Mouse (Mus musculus) kidney, embryonic 15.5 days (tissue): ENCODE measurements at regions not wholly inside any gene's neighbourhood (a gene's known extent, or its start where the extent isn't known, plus 50 kb on each side); places are given as distances from the start of the nearest gene placed in this dataset.

ENCODE experiments used
- ATAC-seq: fragments of 200-750 bp; cut with Nextera tagmentation; replicated peaks from 2 replicates; pipeline ENCODE4 v1.8.0; 2017; ENCODE audit warnings: moderate TSS enrichment; ENCODE audit not compliant: low FRiP score
- H3K27ac ChIP-seq: fragments of 300-500 bp; sonication (generic); 2 replicates; pipeline ENCODE4 v1.5.1; 2015; ENCODE audit warnings: mild to moderate bottlenecking, inconsistent platforms
- H3K27me3 ChIP-seq: fragments of 300-500 bp; sonication (generic); 2 replicates; pipeline ENCODE4 v1.6.1; 2015; ENCODE audit warnings: inconsistent platforms
- H3K36me3 ChIP-seq: fragments of 300-500 bp; sonication (generic); 2 replicates; pipeline ENCODE4 v1.6.1; 2015; ENCODE audit warnings: inconsistent platforms
- H3K4me1 ChIP-seq: fragments of 300-500 bp; sonication (generic); 2 replicates; pipeline ENCODE4 v1.6.1; 2015; ENCODE audit warnings: inconsistent platforms
- H3K4me2 ChIP-seq: fragments of 300-500 bp; sonication (generic); 2 replicates; pipeline ENCODE4 v1.6.1; 2015; ENCODE audit warnings: moderate library complexity, mild to moderate bottlenecking, inconsistent platforms
- H3K4me3 ChIP-seq: fragments of 300-500 bp; sonication (generic); replicated peaks from 2 replicates; pipeline ENCODE4 v1.5.1; 2015; ENCODE audit warnings: mild to moderate bottlenecking, inconsistent platforms
- H3K9ac ChIP-seq: fragments of 300-500 bp; sonication (generic); 2 replicates; pipeline ENCODE4 v1.6.1; 2015; ENCODE audit warnings: mild to moderate bottlenecking, inconsistent platforms
- H3K9me3 ChIP-seq: fragments of 300-500 bp; sonication (generic); replicated peaks from 2 replicates; pipeline ENCODE4 v1.6.1; 2016; ENCODE audit warnings: inconsistent platforms
- WGBS: fragments of 180-500 bp; shearing (Covaris S2); methylation state at CpG from one replicate; pipeline ENCODE4 v1.1.7; 2015; ENCODE audit warnings: mixed read lengths; 5-methylcytosine and 5-hydroxymethylcytosine counted together

DNA sequence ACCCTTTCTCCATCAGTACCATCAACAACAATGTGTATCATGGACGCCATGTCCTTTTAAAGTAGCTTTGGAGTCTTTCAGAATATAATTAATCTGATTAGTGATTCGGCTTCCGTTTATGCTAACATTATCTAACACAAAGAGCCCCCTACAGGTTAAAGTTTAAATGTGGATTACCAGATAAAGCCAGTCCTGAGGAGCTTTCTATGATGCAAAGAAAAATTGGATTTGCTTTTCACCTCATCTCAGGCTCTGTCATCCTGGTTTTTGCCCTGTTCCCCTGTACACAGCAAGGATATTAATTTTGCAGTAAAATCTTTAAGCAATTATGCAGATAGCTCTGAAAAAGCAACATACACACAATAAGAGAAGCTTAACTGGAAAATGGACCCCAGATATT lies 412.7 kb upstream of the Tbc1d2b start:
- H3K4me1 ChIP-seq = no peaks in the 10 kb centered on the region
- no peak overlapping the region for H3K9ac ChIP-seq
- H3K4me2 ChIP-seq = no peak overlapping the region
- WGBS = 45% methylated on average over 3 of the region's 3 CpGs
- H3K9me3 ChIP-seq = no peaks in the 10 kb centered on the region
- no peak for ATAC-seq
- H3K4me3 ChIP-seq = no peak overlapping the region
- H3K27ac ChIP-seq = no peak overlapping the region
- H3K27me3 ChIP-seq = no peaks in the 10 kb centered on the region
- no peaks in the 10 kb centered on the region for H3K36me3 ChIP-seq

DNA sequence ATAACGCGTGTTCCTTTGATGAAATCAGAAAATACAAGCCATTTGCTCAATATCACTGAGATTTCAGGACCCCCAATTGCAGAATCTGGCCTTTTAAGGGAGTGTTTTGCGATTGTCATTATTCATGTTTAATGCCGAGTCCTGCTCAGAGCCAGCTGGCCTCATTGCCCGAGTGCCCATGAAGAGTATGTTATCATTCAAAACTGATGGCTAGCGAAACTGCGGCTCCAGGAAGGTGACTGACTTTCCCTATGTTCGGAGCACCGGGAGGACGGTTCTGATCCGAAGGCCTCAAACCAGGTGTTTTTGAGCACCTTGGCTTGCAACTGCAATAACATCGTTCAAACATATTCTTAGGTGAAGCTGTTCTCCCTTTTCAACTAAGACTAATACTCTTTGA lies 419.5 kb upstream of the Tbc1d2b start:
- H3K27ac ChIP-seq = no peak overlapping the region
- WGBS = 76% methylated on average over 12 of the region's 12 CpGs
- no peak for ATAC-seq

DNA sequence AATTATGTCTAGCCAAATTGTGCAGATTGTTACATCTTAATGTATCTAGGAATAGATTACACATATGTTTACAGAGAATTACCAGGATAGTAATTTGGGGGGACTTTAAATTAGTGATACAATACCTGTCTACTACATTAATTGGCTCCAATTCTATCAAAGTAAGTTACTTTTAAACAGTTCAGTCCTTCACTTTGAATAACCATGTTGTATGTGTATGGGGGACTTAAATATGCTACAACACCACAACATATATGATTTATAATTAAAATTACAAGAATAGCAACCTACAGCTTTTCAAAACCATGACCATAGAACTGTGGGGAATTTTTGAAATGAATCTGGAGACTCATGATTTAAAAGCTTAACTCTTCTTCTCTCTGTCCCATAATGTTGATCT lies 420.5 kb upstream of the Tbc1d2b start:
- no peaks in the 10 kb centered on the region for H3K9me3 ChIP-seq
- ATAC-seq = no peak
- no peaks in the 10 kb centered on the region for H3K4me1 ChIP-seq
- H3K36me3 ChIP-seq = no peaks in the 10 kb centered on the region
- H3K27ac ChIP-seq = no peak overlapping the region
- peaks cover 6% of the 10 kb centered on the region; the same call in 1 of the 2 replicates for H3K27me3 ChIP-seq
- no peak overlapping the region for H3K9ac ChIP-seq
- no peak overlapping the region for H3K4me2 ChIP-seq
- no peak overlapping the region for H3K4me3 ChIP-seq

More for the DNA sequence above, 419.5 kb upstream of the Tbc1d2b start:
- H3K4me3 ChIP-seq = no peak overlapping the region
- H3K4me1 ChIP-seq = no peaks in the 10 kb centered on the region
- H3K9me3 ChIP-seq = no peaks in the 10 kb centered on the region
- no peak overlapping the region for H3K4me2 ChIP-seq
- H3K9ac ChIP-seq = no peak overlapping the region
- H3K27me3 ChIP-seq = 0 out of 2 replicates have a peak, but pooled peaks cover 3% of the 10 kb centered on the region
- no peaks in the 10 kb centered on the region for H3K36me3 ChIP-seq

DNA sequence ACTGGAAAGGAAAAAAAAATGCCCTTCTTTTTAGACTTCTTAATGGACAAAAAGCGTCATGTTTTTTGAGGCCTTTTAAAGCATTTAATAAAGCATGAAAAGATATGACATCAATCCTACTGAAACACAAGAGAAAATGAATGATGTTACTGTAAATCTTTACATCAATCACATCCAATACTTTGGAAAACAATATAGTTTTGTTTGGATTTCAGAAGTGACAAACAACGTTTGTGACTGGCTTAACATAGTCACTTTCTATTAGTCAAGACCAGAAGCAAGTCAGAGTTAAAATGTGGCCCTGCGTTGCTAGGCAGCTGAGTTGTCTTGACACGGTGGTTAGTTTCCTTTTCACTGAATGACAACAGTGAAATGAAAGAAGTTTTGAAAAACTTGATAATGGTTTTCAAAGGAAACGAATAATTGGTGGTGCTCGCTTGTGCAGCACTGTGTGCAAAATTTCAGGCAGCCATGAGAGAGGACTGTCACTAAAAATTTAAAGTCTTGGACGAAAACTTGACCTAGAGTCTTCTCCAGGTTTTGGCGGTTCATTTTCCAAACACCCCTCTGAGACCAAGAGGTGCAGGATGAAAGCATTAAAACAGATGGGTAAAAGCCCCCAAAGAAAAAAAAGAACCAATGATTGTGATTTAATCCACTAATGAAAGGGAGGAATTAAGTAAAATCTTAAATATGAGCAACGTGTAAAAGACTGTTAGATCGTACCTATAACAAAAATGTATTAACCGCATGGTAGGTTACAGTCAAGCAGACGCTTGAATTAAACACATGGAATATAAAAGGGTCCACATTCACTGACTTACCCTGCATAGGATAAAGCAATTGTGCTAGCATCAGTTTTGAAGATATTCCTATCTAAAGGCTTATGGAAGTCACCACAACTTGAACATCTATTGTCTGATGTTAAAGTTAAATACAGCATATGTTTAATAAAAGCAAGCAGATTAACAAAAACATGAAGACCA lies 421.4 kb upstream of the Tbc1d2b start:
- no peaks in the 10 kb centered on the region for H3K36me3 ChIP-seq
- no peak overlapping the region for H3K4me3 ChIP-seq
- 76% methylated on average over 12 of the region's 12 CpGs for WGBS
- H3K27me3 ChIP-seq = peaks cover 6% of the 10 kb centered on the region; the same call in 1 of the 2 replicates
- H3K4me2 ChIP-seq = no peak overlapping the region
- no peak overlapping the region for H3K27ac ChIP-seq
- no peak for ATAC-seq
- no peaks in the 10 kb centered on the region for H3K9me3 ChIP-seq
- H3K4me1 ChIP-seq = no peaks in the 10 kb centered on the region
- no peak overlapping the region for H3K9ac ChIP-seq

DNA sequence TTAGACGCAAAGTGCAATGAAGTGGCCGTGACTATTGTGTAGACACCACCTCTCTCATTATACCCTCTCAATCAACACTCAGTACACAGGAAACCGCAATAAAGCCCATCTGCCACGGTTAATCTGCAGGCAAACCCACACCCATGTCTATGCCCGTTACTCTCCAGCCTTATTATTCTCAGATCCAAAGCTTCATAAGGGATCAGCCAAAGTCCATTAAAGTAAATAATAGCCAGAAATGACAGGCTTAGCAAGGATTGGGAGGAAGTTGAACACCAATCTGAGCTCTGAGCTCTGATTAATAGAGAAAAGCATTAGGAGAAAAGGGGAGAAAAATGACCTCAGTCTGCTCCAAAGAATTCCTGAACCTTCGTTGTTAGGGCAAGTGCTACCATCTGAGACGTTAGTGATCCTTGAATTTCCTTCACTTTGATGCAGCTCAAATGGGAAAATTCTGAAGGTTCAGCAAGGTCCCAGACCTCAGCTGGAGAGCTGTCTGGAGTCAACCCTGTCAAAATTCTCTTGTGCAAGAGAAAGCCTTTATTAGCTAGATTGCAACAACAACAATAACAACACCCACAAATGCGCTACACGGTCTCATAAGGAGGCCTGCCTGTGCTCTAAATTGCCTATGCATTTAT lies 422.5 kb upstream of the Tbc1d2b start:
- Histone ChIP-seq H3K27me3 (peaks cover 6% of the 10 kb centered on the region; the same call in 1 of the 2 replicates), H3K4me2 (no peak overlapping the region), H3K4me1 (no peaks in the 10 kb centered on the region), H3K27ac (no peak overlapping the region), H3K9ac (no peak overlapping the region), H3K9me3 (no peaks in the 10 kb centered on the region), H3K36me3 (no peaks in the 10 kb centered on the region), H3K4me3 (no peak overlapping the region)
- WGBS = 46% methylated on average over 9 of the region's 9 CpGs
- no peak for ATAC-seq

- H3K4me3 ChIP-seq = no peak overlapping the region
- no peak overlapping the region for H3K9ac ChIP-seq
- 66% methylated on average over 13 of the region's 13 CpGs for WGBS
- no peak for ATAC-seq
- no peaks in the 10 kb centered on the region for H3K4me1 ChIP-seq
- H3K9me3 ChIP-seq = no peaks in the 10 kb centered on the region
- no peak overlapping the region for H3K27ac ChIP-seq
- peaks cover 6% of the 10 kb centered on the region; the same call in 1 of the 2 replicates for H3K27me3 ChIP-seq
- no peaks in the 10 kb centered on the region for H3K36me3 ChIP-seq
- no peak overlapping the region for H3K4me2 ChIP-seq
Measured at GRCm38 (mm10) chr9:90694051-90694645, 423.5 kb upstream of the Tbc1d2b start.

DNA sequence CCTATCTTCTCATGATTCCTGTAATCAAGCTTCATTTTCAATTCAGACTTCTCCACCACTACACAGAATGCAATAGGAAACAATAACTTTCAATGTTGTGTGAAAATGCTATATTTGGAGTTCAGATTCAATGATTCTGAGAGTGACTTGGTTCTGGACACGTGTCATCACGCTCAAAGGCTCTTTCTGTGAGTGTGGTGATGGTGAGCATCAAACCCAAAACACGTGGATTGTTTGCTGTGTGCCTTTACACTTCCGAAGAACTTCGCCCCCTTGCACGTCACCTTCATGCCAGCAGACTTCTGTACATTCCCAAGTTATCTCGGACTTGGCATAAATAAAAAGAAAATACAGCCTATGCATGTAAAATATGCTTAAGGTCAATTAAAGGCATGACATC lies 425.1 kb upstream of the Tbc1d2b start:
- WGBS = 82% methylated on average over 7 of the region's 7 CpGs
- peaks cover 6% of the 10 kb centered on the region; the same call in 1 of the 2 replicates for H3K27me3 ChIP-seq
- no peaks in the 10 kb centered on the region for H3K4me1 ChIP-seq
- no peak for ATAC-seq
- no peak overlapping the region for H3K27ac ChIP-seq
- H3K4me3 ChIP-seq = no peak overlapping the region
- H3K4me2 ChIP-seq = no peak overlapping the region
- no peaks in the 10 kb centered on the region for H3K36me3 ChIP-seq
- H3K9ac ChIP-seq = no peak overlapping the region
- H3K9me3 ChIP-seq = no peaks in the 10 kb centered on the region

DNA sequence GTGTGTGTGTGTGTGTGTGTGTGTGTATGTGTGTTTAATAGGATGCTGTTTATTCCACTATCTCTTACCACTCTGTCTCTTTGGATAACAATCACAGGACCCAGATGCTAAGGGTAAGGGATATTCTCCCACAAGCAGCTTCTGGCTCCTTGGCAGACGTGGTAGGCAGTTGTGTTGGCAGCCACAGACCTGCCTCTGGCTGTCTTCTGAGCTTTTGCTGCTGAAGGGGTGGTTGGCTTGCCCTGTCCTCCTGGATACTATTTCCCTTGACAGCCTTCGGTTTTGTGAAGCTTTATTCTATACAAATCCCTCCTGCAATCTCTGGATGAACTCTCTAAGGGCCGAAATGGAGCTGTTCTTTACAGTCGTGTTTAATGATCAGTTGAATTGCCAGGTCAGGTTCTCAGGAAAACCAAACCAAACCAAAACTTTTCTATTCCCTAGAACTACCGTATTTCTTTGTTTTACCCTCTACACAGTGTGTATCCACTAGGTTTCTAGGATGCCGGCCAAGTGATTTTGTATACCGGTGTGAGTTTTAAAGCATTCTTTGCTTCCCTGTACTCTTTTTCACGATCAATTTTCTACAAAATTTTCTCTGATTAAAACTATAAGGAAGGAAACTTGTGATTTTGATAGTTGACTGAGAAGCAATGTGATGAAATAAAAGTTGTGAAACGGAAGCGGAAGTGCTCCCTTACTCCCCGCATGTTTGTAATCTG lies 426.8 kb upstream of the Tbc1d2b start:
- no peak overlapping the region for H3K4me3 ChIP-seq
- H3K9me3 ChIP-seq = no peaks in the 10 kb centered on the region
- no peaks in the 10 kb centered on the region for H3K36me3 ChIP-seq
- H3K27ac ChIP-seq = no peak overlapping the region
- no peak for ATAC-seq
- 59% methylated on average over 11 of the region's 11 CpGs for WGBS
- no peaks in the 10 kb centered on the region for H3K4me1 ChIP-seq
- no peak overlapping the region for H3K9ac ChIP-seq
- no peak overlapping the region for H3K4me2 ChIP-seq
- peaks cover 6% of the 10 kb centered on the region; the same call in 1 of the 2 replicates for H3K27me3 ChIP-seq

GRCm38 (mm10) chr9:90698439-90698838 lies 427.8 kb upstream of the Tbc1d2b start:
- H3K9ac ChIP-seq = no peak overlapping the region
- no peak for ATAC-seq
- no peaks in the 10 kb centered on the region for H3K9me3 ChIP-seq
- no peaks in the 10 kb centered on the region for H3K4me1 ChIP-seq
- H3K27ac ChIP-seq = no peak overlapping the region
- WGBS = 75% methylated on average over 7 of the region's 7 CpGs
- no peak overlapping the region for H3K4me2 ChIP-seq
- H3K27me3 ChIP-seq = peaks cover 4% of the 10 kb centered on the region; the same call in 1 of the 2 replicates
- no peaks in the 10 kb centered on the region for H3K36me3 ChIP-seq
- no peak overlapping the region for H3K4me3 ChIP-seq

DNA sequence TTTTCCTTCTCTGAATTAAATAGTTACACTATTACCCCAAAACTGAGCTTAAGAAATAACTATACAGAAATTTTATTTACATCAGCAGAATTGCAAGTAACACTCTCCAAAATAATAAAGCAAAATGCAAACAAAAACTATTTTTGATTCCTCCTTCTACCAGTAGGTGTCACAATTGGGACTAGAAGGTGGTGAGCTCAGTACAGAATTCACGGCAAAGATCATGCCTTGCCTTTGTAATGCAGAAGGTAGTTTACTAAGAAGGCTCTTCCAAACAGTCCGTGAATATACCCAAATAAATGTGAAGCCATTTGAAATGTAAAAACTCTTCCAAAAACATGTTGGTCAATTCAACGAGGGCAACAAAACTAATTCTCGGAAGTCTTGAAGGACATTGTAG lies 428.5 kb upstream of the Tbc1d2b start:
- ATAC-seq = no peak
- H3K9me3 ChIP-seq = no peaks in the 10 kb centered on the region
- WGBS = 35% methylated on average over 4 of the region's 4 CpGs
- no peak overlapping the region for H3K27ac ChIP-seq
- no peak overlapping the region for H3K9ac ChIP-seq
- no peak overlapping the region for H3K4me3 ChIP-seq
- H3K27me3 ChIP-seq = peaks cover 3% of the 10 kb centered on the region; the same call in 1 of the 2 replicates
- no peaks in the 10 kb centered on the region for H3K4me1 ChIP-seq
- H3K36me3 ChIP-seq = no peaks in the 10 kb centered on the region
- H3K4me2 ChIP-seq = no peak overlapping the region

GRCm38 (mm10) chr9:90700236-90701179 lies 429.9 kb upstream of the Tbc1d2b start:
- Histone ChIP-seq H3K4me2 (no peak overlapping the region), H3K27me3 (peaks cover 3% of the 10 kb centered on the region; the same call in 1 of the 2 replicates), H3K9me3 (no peaks in the 10 kb centered on the region), H3K27ac (no peak overlapping the region), H3K4me1 (no peaks in the 10 kb centered on the region), H3K4me3 (no peak overlapping the region), H3K36me3 (no peaks in the 10 kb centered on the region), H3K9ac (no peak overlapping the region)
- 53% methylated on average over 7 of the region's 7 CpGs for WGBS
- ATAC-seq = no peak; the same call in 1 of the 2 replicates
